Mouse (Mus musculus) stomach, embryonic 14.5 days (tissue): ENCODE measurements around the gene Tmem132c. TPM values are rescaled to one million over a fixed set of nuclear protein-coding genes. Genes with fewer than 3 reads are reported as not detected.

Source experiments
- ATAC-seq: fragments of 200-750 bp; cut with Nextera tagmentation; 2 replicates; pipeline ENCODE4 v1.8.0; 2017; ENCODE audit warnings: low read depth, moderate TSS enrichment; ENCODE audit not compliant: insufficient number of reproducible peaks, insufficient read depth, low FRiP score
- H3K27ac ChIP-seq: fragments of 300-500 bp; sonication (generic); 2 replicates; pipeline ENCODE4 v1.5.1; 2014; ENCODE audit warnings: mild to moderate bottlenecking, low read length, moderate library complexity, mixed read lengths
- H3K27me3 ChIP-seq: fragments of 300-500 bp; sonication (generic); 2 replicates; pipeline ENCODE4 v1.6.1; 2014; ENCODE audit warnings: low read length, control low read depth, mixed read lengths; ENCODE audit not compliant: control insufficient read depth, insufficient read depth
- H3K36me3 ChIP-seq: fragments of 300-500 bp; sonication (generic); 2 replicates; pipeline ENCODE4 v1.6.1; 2014; ENCODE audit warnings: mild to moderate bottlenecking, control low read depth, low read length, moderate library complexity, mixed read lengths; ENCODE audit not compliant: control insufficient read depth, insufficient read depth
- H3K4me1 ChIP-seq: fragments of 300-500 bp; sonication (generic); 2 replicates; pipeline ENCODE4 v1.6.1; 2014; ENCODE audit warnings: low read length, control low read depth, mixed read lengths; ENCODE audit not compliant: control insufficient read depth, insufficient read depth
- H3K4me2 ChIP-seq: fragments of 300-500 bp; sonication (generic); replicated peaks from 2 replicates; pipeline ENCODE4 v1.6.1; 2014; ENCODE audit warnings: low read depth, low read length, control low read depth
- H3K4me3 ChIP-seq: fragments of 300-500 bp; sonication (generic); 2 replicates; pipeline ENCODE4 v1.5.1; 2014; ENCODE audit warnings: low read depth, low read length, control low read depth
- H3K9ac ChIP-seq: fragments of 300-500 bp; sonication (generic); replicated peaks from 2 replicates; pipeline ENCODE4 v1.6.1; 2014; ENCODE audit warnings: low read depth, mild to moderate bottlenecking, control low read depth, low read length, moderate library complexity, mixed read lengths
- H3K9me3 ChIP-seq: fragments of 300-500 bp; sonication (generic); 2 replicates; pipeline ENCODE4 v1.6.1; 2016; ENCODE audit warnings: low read depth, low read length, control low read depth; ENCODE audit not compliant: control insufficient read depth
- WGBS: fragments of 180-500 bp; shearing (Covaris S2); extraction: QIAGEN DNeasy Blood & Tissue Kit; methylation state at CpG from one replicate; pipeline ENCODE4 v1.1.7; 2014; 5-methylcytosine and 5-hydroxymethylcytosine counted together
- polyA plus RNA-seq: library from polyadenylated mRNA; unstranded; fragments of >200 nt; fragmentation: Nextera tagmentation; extraction: Ambion mirVana; gene quantifications from 2 replicates; pipeline ENCODE4 v1.2.1, GENCODE M21; 2014

Gene Tmem132c
- 1.8 and 2.8 TPM in 2 replicates for polyA plus RNA-seq

DNA sequence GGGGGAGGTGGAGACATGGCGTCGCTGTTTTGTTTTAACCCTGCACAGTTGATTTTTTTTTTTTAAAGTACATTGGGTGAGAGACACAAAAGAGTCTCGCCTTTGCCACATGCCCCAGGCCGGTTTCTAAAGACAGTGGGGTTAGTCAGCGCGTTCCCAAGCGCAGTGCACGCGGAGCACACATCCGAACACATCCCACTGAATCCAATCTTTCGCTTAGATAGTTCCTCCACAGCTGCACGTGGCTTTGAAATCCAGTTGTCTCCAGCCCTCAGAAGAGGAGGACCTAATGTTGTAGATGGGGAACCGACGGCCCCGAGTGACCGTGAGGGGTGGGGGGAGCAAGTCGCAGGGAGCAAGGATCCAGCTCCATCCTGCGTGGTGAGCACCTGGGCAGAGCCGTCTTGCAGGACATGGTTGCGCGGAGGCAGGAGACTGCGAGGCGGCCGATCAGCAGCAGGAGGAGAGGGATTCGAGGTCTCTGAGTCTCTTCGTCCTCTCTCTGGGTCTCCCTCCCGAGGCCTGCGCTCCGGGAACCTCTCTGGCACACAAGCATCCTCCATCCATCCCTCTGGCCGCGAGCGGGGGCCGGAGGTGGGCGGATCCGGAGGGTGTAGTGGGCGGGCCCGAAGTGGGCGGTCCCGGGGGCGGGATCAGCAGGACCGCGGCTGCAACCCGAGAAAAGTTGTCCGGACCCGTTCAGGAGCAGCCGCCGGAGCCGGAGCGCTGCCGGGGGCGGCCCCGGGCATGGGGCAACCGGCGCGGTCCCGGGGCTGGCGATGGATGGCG, at the start of gene Tmem132c:
Gene Tmem132c, plus strand, starts transcription at position 673 of the 789 bp plus-strand sequence.
- Histone ChIP-seq H3K27me3 (peaks cover 26% of the 10 kb centered on the region; the same call in 1 of the 2 replicates), H3K4me3 (peak within 1 kb of the TSS; percentile 56), H3K4me2 (peak within 1 kb of the TSS; percentile 85), H3K9ac (0 out of 2 replicates have a peak within 1 kb of the TSS, but pooled peaks have one; percentile 21), H3K9me3 (no peaks in the 10 kb centered on the region), H3K4me1 (peaks cover 13% of the 10 kb centered on the region; the same call in 1 of the 2 replicates), H3K36me3 (no peaks in the 10 kb centered on the region), H3K27ac (no peak within 1 kb of the TSS)
- 1% methylated on average over 58 of the region's 58 CpGs for WGBS
- ATAC-seq, result peak; percentile 92

GRCm38 (mm10) chr5:127191881-127192280, 49.7 kb upstream of the Tmem132c start:
- Histone ChIP-seq H3K4me1 (no peaks in the 10 kb centered on the region), H3K4me3 (no peak overlapping the region), H3K4me2 (no peak overlapping the region), H3K9ac (no peak overlapping the region), H3K27me3 (no peaks in the 10 kb centered on the region), H3K36me3 (no peaks in the 10 kb centered on the region), H3K27ac (no peak overlapping the region), H3K9me3 (no peaks in the 10 kb centered on the region; the same call in 1 of the 2 replicates)
- ATAC-seq, result no peak
- WGBS, result 30% methylated on average over 5 of the region's 5 CpGs

- Histone ChIP-seq H3K27me3 (no peaks in the 10 kb centered on the region), H3K27ac (no peak overlapping the region), H3K4me3 (no peak overlapping the region), H3K9ac (no peak overlapping the region), H3K4me1 (no peaks in the 10 kb centered on the region), H3K4me2 (no peak overlapping the region), H3K9me3 (no peaks in the 10 kb centered on the region), H3K36me3 (no peaks in the 10 kb centered on the region)
- WGBS, result 54% methylated on average over 4 of the region's 4 CpGs
- ATAC-seq, result no peak
These were observed 42.8 kb upstream of the Tmem132c start for GRCm38 (mm10) chr5:127198850-127199249.

DNA sequence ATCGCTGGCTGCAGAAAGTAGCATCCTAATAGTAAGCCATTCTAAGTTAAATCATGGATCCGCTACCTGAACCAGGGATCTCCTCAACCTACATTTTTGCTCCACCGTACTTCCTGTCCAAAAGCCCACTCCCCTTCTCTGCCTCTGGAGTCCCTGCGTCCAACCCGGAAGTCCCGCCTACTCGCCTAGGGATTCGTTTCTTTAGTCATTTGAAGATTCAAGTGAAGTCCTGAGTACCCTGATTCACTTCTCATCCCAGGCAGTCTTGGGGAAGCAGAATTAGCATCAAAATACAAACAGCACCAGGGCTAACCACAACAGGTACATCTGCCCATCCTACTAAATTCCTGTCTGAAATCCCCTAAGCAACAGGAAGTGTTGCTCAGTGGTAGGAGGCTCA, 36.7 kb upstream of the Tmem132c start:
- no peaks in the 10 kb centered on the region for H3K9me3 ChIP-seq
- no peaks in the 10 kb centered on the region for H3K27me3 ChIP-seq
- H3K27ac ChIP-seq, result no peak overlapping the region
- H3K4me3 ChIP-seq, result no peak overlapping the region
- H3K9ac ChIP-seq, result no peak overlapping the region
- no peak overlapping the region for H3K4me2 ChIP-seq
- H3K36me3 ChIP-seq, result no peaks in the 10 kb centered on the region
- no peak for ATAC-seq
- WGBS, result 83% methylated on average over 8 of the region's 8 CpGs
- H3K4me1 ChIP-seq, result no peaks in the 10 kb centered on the region

DNA sequence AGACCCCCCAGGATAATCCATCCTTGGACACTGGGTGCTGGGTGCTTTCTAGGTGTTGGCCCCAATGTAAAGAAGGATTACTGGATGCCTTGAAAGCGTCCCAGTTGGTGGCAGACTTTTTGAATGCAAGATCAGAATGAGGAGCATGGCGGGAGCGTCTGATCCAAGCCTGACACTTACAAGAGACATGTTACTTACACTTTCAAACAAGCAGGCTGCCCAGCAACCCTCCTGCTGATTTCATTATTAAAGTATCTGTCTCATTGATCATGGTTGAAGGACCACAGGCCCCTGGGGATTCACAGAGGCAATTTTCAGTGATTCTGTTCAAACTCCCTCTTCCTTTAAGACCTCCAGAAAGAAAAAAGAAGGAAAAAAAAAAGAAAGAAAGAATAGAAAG, 25.2 kb upstream of the Tmem132c start:
- 54% methylated on average over 3 of the region's 3 CpGs for WGBS
- no peaks in the 10 kb centered on the region for H3K4me1 ChIP-seq

GRCm38 (mm10) chr5:127217725-127218124, 23.9 kb upstream of the Tmem132c start:
- Histone ChIP-seq H3K27me3 (no peaks in the 10 kb centered on the region), H3K9ac (no peak overlapping the region), H3K4me3 (no peak overlapping the region), H3K9me3 (no peaks in the 10 kb centered on the region), H3K4me1 (no peaks in the 10 kb centered on the region), H3K4me2 (no peak overlapping the region), H3K27ac (no peak overlapping the region), H3K36me3 (no peaks in the 10 kb centered on the region)
- WGBS, result 60% methylated on average over 6 of the region's 6 CpGs
- no peak for ATAC-seq

More for the DNA sequence above, 25.2 kb upstream of the Tmem132c start:
- Histone ChIP-seq H3K27me3 (no peaks in the 10 kb centered on the region), H3K27ac (no peak overlapping the region), H3K4me2 (no peak overlapping the region), H3K9ac (no peak overlapping the region), H3K4me3 (no peak overlapping the region), H3K36me3 (no peaks in the 10 kb centered on the region), H3K9me3 (no peaks in the 10 kb centered on the region)
- no peak for ATAC-seq

GRCm38 (mm10) chr5:127227929-127228595, 13.5 kb upstream of the Tmem132c start:
- no peak overlapping the region for H3K4me3 ChIP-seq
- no peak overlapping the region for H3K9ac ChIP-seq
- no peaks in the 10 kb centered on the region for H3K9me3 ChIP-seq
- WGBS, result 3% methylated on average over 14 of the region's 14 CpGs
- no peak for ATAC-seq
- 0 out of 2 replicates have a peak, but pooled peaks cover 2% of the 10 kb centered on the region for H3K4me1 ChIP-seq
- H3K27ac ChIP-seq, result no peak overlapping the region
- H3K4me2 ChIP-seq, result peak overlapping the region; percentile 36
- H3K27me3 ChIP-seq, result no peaks in the 10 kb centered on the region
- no peaks in the 10 kb centered on the region for H3K36me3 ChIP-seq

- Histone ChIP-seq H3K9me3 (no peaks in the 10 kb centered on the region), H3K9ac (no peak overlapping the region), H3K27ac (no peak overlapping the region), H3K36me3 (no peaks in the 10 kb centered on the region), H3K4me1 (no peaks in the 10 kb centered on the region), H3K4me2 (no peak overlapping the region), H3K27me3 (no peaks in the 10 kb centered on the region), H3K4me3 (no peak overlapping the region)
- no peak for ATAC-seq
- WGBS, result 9% methylated on average over 7 of the region's 7 CpGs
These were observed 6.9 kb upstream of the Tmem132c start for GRCm38 (mm10) chr5:127234715-127235114.
